Mouse (Mus musculus) layer of hippocampus, postnatal 10 days (tissue): ENCODE measurements around the gene Pigg. TPM values are rescaled to one million over a fixed set of nuclear protein-coding genes. Genes with fewer than 3 reads are reported as not detected.
A peak's percentile ranks its signal among the peaks of the same experiment; 100 is the strongest.
"Not testable (repeated sequence)": the region's sequence is repeated elsewhere in the genome, so short reads cannot be mapped to it uniquely, and the experiment has no call there.

Experiments used
- DNase-seq, 2 experiments: peaks; one replicate each; pipeline ENCODE4 v3.0.0; 2021; ENCODE audit warnings: low spot score in 2 of 2
- long read RNA-seq: library from polyadenylated mRNA; stranded (forward); transcript quantifications from one replicate; pipeline ENCODE4 v2.0.0, GENCODE M21; 2023
- total RNA-seq, 2 experiments: library from RNA; stranded (reverse); gene quantifications; 2 replicates each; pipeline ENCODE4 v1.2.3; 2021

The Pigg gene
- total RNA-seq = 1 to 10 TPM; 7.2 to 8.1 TPM
- long read RNA-seq, partial matches to known transcripts = 0 of 61 reads
- long read RNA-seq, other reads (novel, unspliced or antisense) = 61 of 61 reads

GRCm38 (mm10) chr5:108312224-108313064, at the start of gene Pigg:
Pigg (plus strand) TSS chr5:108312609.
- DNase-seq = peak; percentile 93 to 94

GRCm38 (mm10) chr5:108262722-108263121, 49.7 kb upstream of the Pigg start:
- DNase-seq = peak; percentile 57 to 66

- DNase-seq = not testable (repeated sequence)
These were observed 48.6 kb upstream of the Pigg start for GRCm38 (mm10) chr5:108263785-108264184.

GRCm38 (mm10) chr5:108266990-108267389, 45.4 kb upstream of the Pigg start:
- DNase-seq = no peak

- DNase-seq = peak; percentile 78 to 88
These were observed 44.0 kb upstream of the Pigg start, which contains the start of gene Dr1 for GRCm38 (mm10) chr5:108268127-108269062. Dr1 (plus strand) TSS chr5:108268897.

GRCm38 (mm10) chr5:108269063-108269810, 43.2 kb upstream of the Pigg start:
- no peak for DNase-seq

- no peak for DNase-seq
These were observed 42.6 kb upstream of the Pigg start for GRCm38 (mm10) chr5:108269811-108270151.

GRCm38 (mm10) chr5:108270415-108270814, 42.0 kb upstream of the Pigg start:
- no peak for DNase-seq

GRCm38 (mm10) chr5:108271345-108271744, 41.1 kb upstream of the Pigg start:
- not testable (repeated sequence) for DNase-seq

- DNase-seq = no peak
These were observed 25.5 kb upstream of the Pigg start for GRCm38 (mm10) chr5:108286957-108287356.

- no peak for DNase-seq
These were observed 10.8 kb upstream of the Pigg start for GRCm38 (mm10) chr5:108301567-108301966.

GRCm38 (mm10) chr5:108313065-108313860, 854 bp downstream of the Pigg start:
- no peak for DNase-seq

GRCm38 (mm10) chr5:108331051-108331450, 18.6 kb downstream of the Pigg start:
- DNase-seq = no peak

- DNase-seq = no peak
These were observed 25.0 kb downstream of the Pigg start for GRCm38 (mm10) chr5:108337385-108337784.

GRCm38 (mm10) chr5:108338049-108338448, 25.6 kb downstream of the Pigg start:
- no peak for DNase-seq

- no peak for DNase-seq
These were observed 31.3 kb downstream of the Pigg start for GRCm38 (mm10) chr5:108343680-108344170.

- no peak for DNase-seq
These were observed 33.1 kb downstream of the Pigg start for GRCm38 (mm10) chr5:108345313-108346071.

- no peak for DNase-seq
These were observed 35.4 kb downstream of the Pigg start for GRCm38 (mm10) chr5:108347843-108348242.

- no peak for DNase-seq
These were observed 37.2 kb downstream of the Pigg start for GRCm38 (mm10) chr5:108349511-108350148.
